Mouse (Mus musculus): ENCODE measurements around the gene Sox13.

DNA sequence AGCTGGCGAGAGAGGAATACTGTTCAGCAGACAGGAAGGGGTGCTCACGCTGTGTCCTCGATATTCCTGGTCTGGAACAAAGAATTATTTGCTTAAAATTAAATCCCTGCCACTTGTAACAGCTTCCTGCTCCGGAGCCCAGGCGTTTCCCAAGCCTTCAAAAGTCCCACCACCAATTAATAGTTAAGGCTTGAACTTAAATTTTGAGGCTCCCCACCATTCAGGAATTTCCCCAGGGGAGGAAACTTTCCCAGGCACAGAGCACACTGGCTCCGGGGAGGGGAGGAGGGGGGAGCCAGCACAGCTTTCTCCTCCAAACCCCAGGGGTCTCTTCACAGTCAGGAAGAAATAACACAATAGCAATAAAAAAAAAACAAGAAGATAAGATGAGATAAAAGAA is 44.6 kb upstream of the Sox13 start:
- TF ChIP-seq CTCF (IDR thresholded peaks at IDR 0.05; ENCODE audit: control insufficient read depth, insufficient read depth, insufficient replicate concordance, low read depth, low read length) (no peak), POLR2A (IDR thresholded peaks at IDR 0.05; ENCODE audit: control insufficient read depth, low read depth, low read length) (no peak)

Measured in testis, adult 2 months (tissue).